Mouse (Mus musculus) CD8-positive naive resting alpha-beta T cell, adult 2 months (primary cell): ENCODE results near the gene Enox1.

Experiments used
- DNase-seq, 2 experiments: peaks; one replicate each; pipeline ENCODE4 v3.0.0; 2022; ENCODE audit warnings: low read depth in 2 of 2, low spot score in 2 of 2

The Enox1 gene

DNA sequence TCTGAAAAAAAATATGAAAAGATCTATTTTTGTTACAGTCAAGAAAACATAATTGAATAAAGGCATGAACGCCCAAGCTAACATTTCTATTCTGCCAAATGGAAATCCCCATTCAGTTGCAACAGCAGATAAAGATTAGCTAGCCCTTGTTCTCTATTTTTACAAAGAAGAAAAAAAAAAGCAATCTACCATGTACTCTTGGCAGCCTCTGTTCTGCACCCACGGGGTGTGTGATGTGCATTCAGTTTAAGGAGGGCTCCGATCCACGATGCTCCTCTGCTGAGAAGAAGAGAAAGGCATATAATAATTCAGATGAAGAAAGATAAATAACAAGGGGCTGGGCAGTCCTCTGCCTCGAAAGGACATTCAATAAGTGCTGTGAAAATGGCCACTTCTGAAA, 403.2 kb downstream of the Enox1 start:
- DNase-seq = no peak

- DNase-seq = no peak
Observed at GRCm38 (mm10) chr14:77561808-77562583, 405.4 kb downstream of the Enox1 start.

- DNase-seq = no peak
Observed at GRCm38 (mm10) chr14:77563922-77564321, 407.4 kb downstream of the Enox1 start.

- DNase-seq = no peak
Observed at GRCm38 (mm10) chr14:77567120-77567519, 410.6 kb downstream of the Enox1 start.

DNA sequence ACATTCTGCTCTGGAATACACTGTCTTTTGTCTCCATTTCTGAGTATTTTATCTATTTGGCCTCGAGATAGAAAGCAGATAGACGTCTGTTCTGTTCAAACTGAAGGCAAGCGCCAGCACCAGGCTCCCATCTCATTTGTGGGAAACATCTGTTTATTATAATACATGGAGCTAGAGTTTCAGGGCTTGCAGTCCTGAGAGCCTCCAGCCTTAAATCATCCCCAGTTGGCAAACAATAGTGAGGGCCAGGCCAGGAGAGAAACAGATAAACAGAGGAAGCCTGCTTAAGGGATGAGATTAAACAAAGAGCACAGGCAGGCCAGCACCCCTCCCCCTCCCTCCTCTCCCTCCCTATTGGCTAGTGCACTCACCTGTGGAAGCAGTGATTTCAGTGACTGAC, 417.9 kb downstream of the Enox1 start:
- no peak for DNase-seq

- no peak for DNase-seq
Observed at GRCm38 (mm10) chr14:77576411-77576810, 419.8 kb downstream of the Enox1 start.

- DNase-seq = no peak
Observed at GRCm38 (mm10) chr14:77577481-77578251, 421.1 kb downstream of the Enox1 start.

DNA sequence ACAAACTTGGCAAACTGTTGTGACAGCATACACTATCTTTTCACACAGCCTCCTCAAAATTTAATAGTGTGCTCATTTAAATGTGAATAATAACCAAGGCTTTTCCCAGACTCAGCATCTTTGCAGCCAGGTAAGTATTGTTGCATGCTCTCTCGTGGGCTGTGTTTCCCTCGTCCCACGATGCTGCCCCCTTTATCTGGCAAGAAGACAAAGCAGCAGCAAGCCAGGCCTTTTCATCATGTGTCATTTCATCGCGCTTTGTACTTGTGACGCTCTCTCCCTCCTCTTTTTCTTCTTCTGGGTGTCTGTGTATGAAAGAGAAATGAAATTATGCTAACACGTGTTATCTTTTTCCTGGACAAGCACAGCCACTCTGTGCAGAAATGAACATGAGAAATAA, 421.8 kb downstream of the Enox1 start:
- DNase-seq = no peak

DNA sequence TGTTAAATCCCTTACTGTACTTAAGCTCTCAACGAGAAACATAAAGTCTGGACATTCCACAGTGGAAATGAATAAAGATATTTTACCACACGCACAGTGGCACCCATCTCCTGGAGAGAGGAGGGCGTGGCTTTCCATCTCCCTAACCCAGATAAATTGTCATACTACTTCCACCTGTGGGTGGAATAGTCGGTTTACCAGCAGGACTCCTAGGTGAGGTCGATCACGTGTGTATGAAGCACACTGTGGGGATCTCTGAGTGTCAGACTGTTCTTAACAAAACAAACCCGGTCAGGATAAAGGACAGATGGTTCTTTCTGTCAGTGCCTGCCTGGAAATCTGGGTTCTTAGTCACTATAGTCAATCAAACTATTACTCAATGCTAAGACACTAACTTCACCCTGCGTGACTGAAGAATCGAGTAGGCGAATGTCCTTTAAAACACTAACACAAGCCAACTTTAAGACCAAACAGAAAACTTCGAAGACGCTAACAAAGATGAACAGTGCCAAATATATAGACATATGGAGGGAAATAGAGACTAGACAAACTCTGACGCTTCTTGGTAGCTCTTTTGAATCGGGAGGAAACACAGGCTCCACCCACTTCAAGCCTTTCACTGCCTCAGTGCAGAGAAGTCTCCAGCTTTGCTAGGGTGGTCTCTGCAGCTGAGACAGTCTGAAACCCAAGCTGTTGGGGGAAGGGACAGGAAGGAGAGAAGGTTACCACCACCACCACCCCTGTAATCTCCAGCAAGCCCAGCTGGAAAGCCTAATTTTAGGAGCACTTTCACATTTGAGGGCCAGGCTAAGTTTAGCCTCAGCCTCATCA, 423.8 kb downstream of the Enox1 start:
- no peak for DNase-seq

DNA sequence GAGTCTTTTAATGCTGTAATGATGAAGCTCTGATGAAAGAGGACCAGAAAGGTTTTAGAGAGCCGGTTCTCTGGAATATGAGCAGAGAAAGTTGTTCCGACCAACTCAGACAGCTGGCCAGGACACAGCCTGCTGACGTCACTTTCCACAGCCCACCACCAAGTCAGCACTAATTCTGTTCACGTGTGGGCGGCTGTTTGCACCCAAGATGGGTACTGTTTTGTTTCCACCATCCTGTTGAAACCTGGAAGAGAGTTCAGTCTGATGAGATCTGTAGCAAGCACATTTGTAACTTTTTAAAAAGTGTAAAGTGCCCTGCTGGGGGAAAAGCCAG, 424.3 kb downstream of the Enox1 start:
- DNase-seq = no peak

- DNase-seq = no peak
Observed at GRCm38 (mm10) chr14:77581616-77582015, 425.1 kb downstream of the Enox1 start.

DNA sequence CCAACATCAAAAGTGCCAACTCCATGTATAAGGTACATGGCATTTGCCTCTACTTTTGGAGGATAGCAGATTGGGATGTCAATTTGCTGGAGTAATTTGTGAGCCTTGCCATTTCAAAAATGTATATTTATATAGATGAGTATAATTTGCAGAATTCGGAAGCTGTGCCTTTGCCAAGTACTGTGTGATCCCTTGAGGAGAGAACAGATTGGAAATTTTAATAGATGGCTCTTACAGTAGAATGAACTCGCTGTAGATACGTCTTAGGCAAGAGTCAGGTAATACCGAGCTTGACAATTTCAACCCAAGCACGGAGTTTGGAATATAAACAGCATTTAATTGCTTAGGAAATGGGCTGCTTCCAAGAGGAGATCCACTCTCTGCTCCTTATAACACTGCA, 427.9 kb downstream of the Enox1 start:
- DNase-seq = no peak

DNA sequence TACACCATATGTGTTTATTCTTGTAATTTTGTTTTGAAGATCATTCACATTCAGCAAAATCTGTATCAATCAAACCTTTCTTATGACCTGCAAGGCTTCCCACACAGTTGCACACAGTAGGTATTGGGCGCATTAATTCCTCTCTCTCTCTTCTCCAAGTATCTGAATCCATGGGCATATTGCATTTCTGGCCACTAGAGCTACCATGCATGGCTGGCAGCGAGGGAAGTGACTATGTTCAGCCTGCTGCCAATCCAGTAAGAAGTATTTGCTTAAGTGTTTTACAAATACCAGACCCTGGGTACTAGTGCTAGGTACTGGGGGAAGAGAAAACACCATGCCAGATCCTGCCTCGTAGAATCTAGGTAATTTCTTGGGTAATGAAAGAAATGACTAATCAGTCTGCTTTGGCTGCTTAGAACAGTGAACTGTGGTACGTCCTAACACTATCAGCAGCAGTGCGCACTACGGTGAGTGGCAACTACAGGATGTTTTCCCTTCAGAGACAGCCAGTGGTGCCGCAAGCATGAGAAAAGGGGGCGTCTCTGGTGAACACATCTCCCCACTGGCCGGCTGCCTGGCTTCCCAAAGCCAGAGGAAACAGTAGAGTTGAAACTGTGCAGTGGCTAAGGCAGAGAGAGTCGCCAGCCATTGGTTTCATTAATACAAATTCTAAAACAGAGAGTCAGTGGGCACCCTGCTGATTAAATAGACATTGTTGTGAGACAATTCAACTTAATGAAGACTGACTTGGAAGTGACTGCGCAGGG, 428.7 kb downstream of the Enox1 start:
- no peak for DNase-seq

DNA sequence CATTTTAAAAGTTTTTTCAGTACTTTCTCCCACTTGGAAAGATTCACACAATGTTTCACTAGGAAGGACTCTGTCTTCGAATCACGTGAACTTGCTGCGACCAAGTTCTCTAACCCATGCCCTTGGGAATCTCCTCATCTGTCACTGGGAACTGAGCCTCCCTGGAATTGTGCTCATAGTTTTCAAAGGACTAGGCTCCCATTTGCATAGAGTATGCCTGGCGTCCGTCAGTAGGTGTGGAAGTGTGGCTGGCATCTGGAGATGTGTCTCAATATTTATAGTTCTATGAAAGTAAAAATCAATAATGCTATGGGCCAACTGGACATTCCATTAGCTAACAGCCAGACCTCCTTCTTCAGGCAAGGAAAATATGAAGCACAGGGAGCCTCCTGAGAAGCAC, 429.5 kb downstream of the Enox1 start:
- DNase-seq = no peak

DNA sequence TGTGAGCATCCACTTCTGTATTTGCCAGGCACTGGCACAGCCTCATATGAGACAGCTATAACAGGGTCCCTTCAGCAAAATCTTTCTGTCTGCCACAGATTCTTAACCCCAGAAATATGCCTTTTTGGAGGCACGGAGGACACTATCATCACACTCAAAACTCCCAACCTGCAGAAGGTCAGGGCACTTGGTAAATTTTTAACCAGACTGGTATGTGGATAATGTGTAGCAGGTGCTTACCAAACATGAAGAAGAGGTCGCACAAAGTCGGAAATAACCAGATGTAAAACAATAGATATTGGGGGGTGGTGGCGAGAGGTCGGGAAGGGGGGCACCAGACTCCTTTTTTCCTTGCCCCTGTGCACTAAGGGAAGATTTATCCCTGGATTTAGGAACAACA, 430.6 kb downstream of the Enox1 start:
- DNase-seq = no peak

DNA sequence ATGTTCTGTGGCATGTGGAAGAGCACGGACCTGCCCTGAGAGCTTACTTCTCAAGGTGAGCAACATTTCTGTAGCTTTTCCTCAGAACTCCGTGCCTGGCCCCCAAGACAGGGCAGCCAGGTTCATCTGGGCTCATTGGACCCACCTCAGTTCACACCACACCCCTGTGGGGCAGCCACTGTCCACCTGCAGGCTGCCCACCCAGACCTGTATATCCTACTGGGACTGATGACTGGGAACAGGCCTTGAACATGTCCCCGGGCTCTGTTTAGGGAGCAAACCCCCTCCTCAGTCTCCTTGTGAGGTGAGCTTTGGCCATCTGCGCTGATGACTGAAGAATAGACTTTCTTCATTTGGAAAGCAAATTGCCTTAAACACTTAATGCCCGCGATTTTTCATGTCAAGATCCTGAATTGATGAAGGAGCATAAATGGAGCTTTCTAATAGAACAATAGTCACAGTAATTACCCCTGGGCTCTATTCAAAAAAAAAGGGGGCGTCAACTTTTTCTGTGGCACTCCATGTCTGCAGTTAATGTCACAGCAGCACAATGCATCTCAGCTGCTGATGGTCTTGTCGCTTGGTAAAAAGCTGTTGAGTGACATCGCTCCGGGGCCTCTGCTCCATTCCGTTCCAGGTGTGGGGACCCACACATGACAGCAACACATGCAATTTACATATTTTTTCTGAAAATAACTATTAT, 436.7 kb downstream of the Enox1 start:
- DNase-seq = no peak

GRCm38 (mm10) chr14:77596216-77597175, 439.9 kb downstream of the Enox1 start:
- DNase-seq = no peak

DNA sequence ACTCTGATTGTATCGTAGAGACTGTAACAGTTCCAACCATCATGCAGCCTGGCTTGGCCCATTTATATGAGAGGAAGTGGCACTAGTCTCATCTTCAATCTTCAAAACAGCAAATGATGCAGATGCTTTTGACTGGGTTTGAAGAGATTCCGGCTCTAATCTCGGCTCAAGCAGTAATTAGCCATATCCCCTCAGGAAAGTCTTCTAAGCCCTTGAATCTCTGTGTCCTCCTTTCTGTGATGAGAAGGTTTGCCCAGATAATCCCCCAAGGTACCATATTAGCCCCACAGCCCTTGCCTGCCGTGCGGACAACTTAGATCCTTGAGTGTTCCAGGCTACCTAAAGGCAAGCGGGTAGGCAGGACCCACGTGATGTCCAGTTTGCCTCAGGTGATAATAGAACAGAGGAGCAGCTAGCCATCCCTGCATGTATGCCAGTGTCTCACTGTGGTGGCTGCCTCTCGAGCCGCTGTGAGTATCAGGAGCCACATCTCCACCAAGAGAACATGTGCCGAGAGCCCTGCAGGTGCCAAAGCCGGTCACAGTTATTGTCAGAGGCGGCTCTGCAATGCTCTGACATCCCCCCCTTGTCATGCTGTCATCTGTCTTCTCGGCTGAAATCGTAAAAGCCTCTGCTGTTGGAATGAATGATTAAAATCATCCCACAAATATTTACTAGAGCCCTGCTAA, 442.6 kb downstream of the Enox1 start:
- DNase-seq = no peak

DNA sequence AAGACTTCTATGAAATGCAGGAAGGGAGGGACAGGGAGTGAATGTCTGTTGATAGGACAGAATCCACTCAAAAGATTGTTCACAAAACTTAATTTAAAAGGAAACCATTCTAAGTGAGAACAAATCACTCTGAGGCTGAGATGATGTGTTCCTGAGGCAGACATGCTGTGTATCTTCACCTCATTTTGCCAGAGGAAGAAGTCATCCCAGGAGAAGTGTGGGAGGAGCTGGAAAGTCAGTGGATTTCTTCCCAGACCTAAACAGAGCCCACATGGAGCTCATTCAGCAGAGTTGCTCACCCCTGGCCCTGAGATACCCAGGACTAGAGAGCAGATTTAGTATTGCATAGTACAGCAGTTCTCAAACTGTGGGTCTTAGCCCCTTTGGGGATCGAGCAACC, 444.2 kb downstream of the Enox1 start:
- no peak for DNase-seq
